Mouse (Mus musculus) forebrain, embryonic 10.5 days (tissue): ENCODE results near the gene Tlx2. TPM values are rescaled to one million over a fixed set of nuclear protein-coding genes. Genes with fewer than 3 reads are reported as not detected.

ENCODE experiments used
- DNase-seq: peaks from one replicate; pipeline ENCODE4 v3.0.0-alpha.2; 2017; ENCODE audit warnings: low spot score; ENCODE audit errors: extremely low spot score
- H3K27ac ChIP-seq: fragments of 300-500 bp; sonication (generic); 2 replicates; pipeline ENCODE4 v1.5.1; 2016; ENCODE audit warnings: mild to moderate bottlenecking
- H3K27me3 ChIP-seq: fragments of 300-500 bp; sonication (generic); 2 replicates; pipeline ENCODE4 v1.6.1; 2016; ENCODE audit warnings: mild to moderate bottlenecking; ENCODE audit not compliant: poor library complexity, severe bottlenecking
- H3K36me3 ChIP-seq: fragments of 300-500 bp; sonication (generic); replicated peaks from 2 replicates; pipeline ENCODE4 v1.6.1; 2016; ENCODE audit warnings: mild to moderate bottlenecking, moderate library complexity
- H3K4me1 ChIP-seq: fragments of 300-500 bp; sonication (generic); 2 replicates; pipeline ENCODE4 v1.6.1; 2016
- H3K4me3 ChIP-seq: fragments of 300-500 bp; sonication (generic); 2 replicates; pipeline ENCODE4 v1.5.1; 2016; ENCODE audit warnings: mild to moderate bottlenecking, moderate library complexity
- H3K9me3 ChIP-seq: fragments of 300-500 bp; sonication (generic); 2 replicates; pipeline ENCODE4 v1.6.1; 2016; ENCODE audit warnings: mild to moderate bottlenecking, moderate library complexity
- WGBS: fragments of 180-500 bp; shearing (Covaris S2); methylation state at CpG from one replicate; pipeline ENCODE4 v1.1.7; 2016; 5-methylcytosine and 5-hydroxymethylcytosine counted together
- polyA plus RNA-seq: library from polyadenylated mRNA; unstranded; fragments of >200 nt; fragmentation: Nextera tagmentation; extraction: Ambion mirVana; gene quantifications from 2 replicates; pipeline ENCODE4 v1.2.1, GENCODE M21; 2016

Tlx2 gene
- polyA plus RNA-seq, 1 experiment from 2014 or later: not detected

DNA sequence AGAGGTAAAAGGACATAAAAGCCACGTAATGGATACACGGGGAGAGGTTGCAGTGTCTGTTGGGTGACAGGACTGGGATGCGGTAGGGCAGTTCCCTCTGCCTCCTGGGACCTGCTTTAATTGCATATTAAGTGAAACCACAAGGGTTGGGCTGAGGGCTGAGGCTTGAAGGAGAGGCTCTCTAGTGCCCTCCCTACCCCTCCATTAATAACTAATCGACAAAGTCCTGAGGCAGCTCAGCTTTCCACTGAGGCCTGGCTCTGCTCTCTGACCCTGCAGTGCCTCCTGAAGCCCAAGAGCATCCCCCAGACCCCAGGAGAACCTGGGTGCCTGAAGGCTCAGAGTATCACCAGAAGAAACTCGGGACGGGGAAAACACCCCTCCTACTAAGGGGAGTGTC lies 14.4 kb upstream of the Tlx2 start:
- WGBS: 2% methylated on average over 6 of the region's 6 CpGs
- Histone ChIP-seq H3K4me3 (no peak overlapping the region), H3K9me3 (no peaks in the 10 kb centered on the region), H3K27ac (no peak overlapping the region), H3K4me1 (peaks cover 48% of the 10 kb centered on the region), H3K27me3 (peaks cover 86% of the 10 kb centered on the region), H3K36me3 (peaks cover 29% of the 10 kb centered on the region)
- DNase-seq: no peak

DNA sequence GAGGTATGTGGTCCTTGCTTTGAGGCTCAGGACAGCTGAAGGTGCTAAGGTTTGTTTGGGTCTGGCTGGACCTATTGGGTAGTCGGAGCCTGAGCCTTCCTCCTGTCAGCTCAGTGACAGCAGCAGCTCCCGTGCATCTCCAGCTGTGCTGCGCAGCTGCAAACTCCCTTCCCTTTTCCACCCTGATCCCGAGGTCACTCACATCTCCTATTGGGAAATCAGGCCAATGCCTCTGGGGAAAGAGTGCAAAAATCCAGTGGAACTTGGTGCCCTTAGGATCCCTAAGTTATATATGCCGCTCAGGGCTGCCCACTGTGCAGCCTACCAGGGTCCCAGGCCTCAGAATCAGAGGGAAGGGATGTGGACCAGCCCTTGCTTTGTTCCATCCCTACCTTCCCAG lies 13.4 kb upstream of the Tlx2 start:
- peaks cover 29% of the 10 kb centered on the region for H3K36me3 ChIP-seq
- no peak overlapping the region for H3K4me3 ChIP-seq
- no peaks in the 10 kb centered on the region for H3K9me3 ChIP-seq
- no peak overlapping the region for H3K27ac ChIP-seq
- peaks cover 77% of the 10 kb centered on the region for H3K27me3 ChIP-seq
- peaks cover 57% of the 10 kb centered on the region for H3K4me1 ChIP-seq
- no peak for DNase-seq
- WGBS: 10% methylated on average over 5 of the region's 5 CpGs

DNA sequence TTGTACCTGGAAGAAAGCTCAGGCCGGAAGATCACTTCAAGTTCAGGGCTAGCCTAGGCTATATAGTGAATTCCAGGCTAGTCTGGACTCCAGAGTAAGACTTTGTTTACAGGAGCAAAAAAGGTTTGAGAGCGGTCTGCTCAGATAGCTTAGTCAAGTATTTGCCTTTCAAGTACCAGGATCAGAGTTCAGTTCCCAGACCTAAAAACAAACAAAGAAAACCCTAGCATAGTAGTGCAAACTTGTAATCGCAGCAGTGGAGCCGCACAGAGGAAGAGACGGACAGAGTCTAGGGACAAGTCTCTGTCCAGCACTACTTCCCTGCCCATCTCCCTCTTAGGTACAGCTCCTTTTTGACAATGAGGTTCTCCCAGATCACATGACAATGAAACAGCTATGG lies 10.1 kb upstream of the Tlx2 start:
- DNase-seq: no peak
- no peak overlapping the region for H3K27ac ChIP-seq
- no peaks in the 10 kb centered on the region for H3K9me3 ChIP-seq
- H3K4me3 ChIP-seq: no peak overlapping the region
- 97% methylated on average over 5 of the region's 5 CpGs for WGBS
- H3K4me1 ChIP-seq: peaks cover 41% of the 10 kb centered on the region
- H3K36me3 ChIP-seq: peaks cover 29% of the 10 kb centered on the region
- H3K27me3 ChIP-seq: peaks cover 69% of the 10 kb centered on the region

GRCm38 (mm10) chr6:83078324-83078858 lies 8.3 kb upstream of the Tlx2 start:
- under 1% methylated on average over 46 of the region's 46 CpGs for WGBS

DNA sequence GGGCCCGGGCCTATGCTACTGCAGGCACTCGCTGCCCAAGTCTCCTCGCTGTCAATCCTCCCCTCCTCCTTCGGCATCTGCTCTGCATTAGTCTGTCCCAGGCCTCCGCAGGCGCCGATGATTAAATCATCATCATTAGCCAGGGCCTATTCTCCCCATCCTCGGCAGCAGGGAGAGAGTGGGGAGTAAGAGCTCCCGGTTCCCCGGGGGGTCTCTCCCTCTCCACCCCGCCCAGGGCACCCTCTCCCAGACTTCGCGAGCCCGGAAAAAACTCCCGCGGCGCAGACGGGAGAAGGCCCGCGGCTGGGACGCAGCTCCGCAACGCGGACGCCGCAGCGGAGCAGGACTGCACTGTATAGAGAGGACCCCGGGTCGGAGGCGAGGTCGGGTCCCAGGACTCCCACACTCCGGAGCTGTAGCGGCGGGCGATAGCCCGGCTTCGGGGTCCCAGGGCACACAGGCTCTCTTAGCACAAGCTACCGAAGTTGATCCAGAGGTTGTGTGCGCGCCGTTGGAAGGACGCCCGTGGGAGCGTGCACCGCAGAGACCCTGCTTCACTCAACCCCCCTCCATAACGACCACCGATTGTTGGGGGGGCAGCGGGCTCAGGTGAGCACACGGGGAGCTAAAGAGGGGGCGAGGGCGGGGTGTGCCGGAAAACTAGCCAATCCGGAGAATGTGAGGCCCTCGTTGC lies 7.7 kb upstream of the Tlx2 start, which contains the start of gene Pcgf1:
TSS of gene Pcgf1 (plus strand) at position 240 of the 694 bp plus-strand sequence.
- Histone ChIP-seq H3K4me3 (peak within 1 kb of the TSS; percentile 86), H3K27me3 (peaks cover 69% of the 10 kb centered on the region), H3K4me1 (peaks cover 26% of the 10 kb centered on the region), H3K9me3 (no peaks in the 10 kb centered on the region), H3K36me3 (peaks cover 29% of the 10 kb centered on the region), H3K27ac (peak within 1 kb of the TSS; percentile 96)
- WGBS: under 1% methylated on average over 54 of the region's 54 CpGs
- DNase-seq: peak; percentile 60

More at GRCm38 (mm10) chr6:83078324-83078858, 8.3 kb upstream of the Tlx2 start:
- peaks cover 69% of the 10 kb centered on the region for H3K27me3 ChIP-seq
- DNase-seq: peak; percentile 98
- peaks cover 29% of the 10 kb centered on the region for H3K36me3 ChIP-seq
- peak overlapping the region; percentile 96 for H3K27ac ChIP-seq
- peak overlapping the region; percentile 86 for H3K4me3 ChIP-seq
- H3K9me3 ChIP-seq: no peaks in the 10 kb centered on the region
- H3K4me1 ChIP-seq: peaks cover 28% of the 10 kb centered on the region

DNA sequence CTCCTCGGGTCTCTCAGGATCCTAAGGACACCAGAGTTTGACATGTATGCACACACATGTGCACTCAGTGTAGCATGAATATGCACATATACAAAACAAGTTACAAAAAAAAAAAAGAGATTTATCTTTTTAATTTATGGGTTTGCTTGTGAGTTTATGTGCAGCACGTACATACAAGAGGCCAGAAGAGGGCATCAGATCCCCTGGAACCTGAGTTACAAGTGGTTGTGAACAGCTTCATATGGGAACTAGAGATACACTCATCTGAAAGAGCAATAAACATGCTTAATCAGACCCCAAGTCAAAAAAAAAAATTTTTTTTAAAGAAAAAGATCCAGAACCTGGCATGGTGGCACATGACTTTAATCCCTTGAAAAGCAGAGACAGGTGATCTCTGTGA lies 4.9 kb upstream of the Tlx2 start:
- Histone ChIP-seq H3K4me3 (no peak overlapping the region), H3K27me3 (peaks cover 77% of the 10 kb centered on the region), H3K36me3 (peaks cover 3% of the 10 kb centered on the region), H3K4me1 (peaks cover 44% of the 10 kb centered on the region), H3K9me3 (no peaks in the 10 kb centered on the region), H3K27ac (no peak overlapping the region)
- WGBS: 20% methylated on average over 2 of the region's 2 CpGs
- no peak for DNase-seq

- DNase-seq: no peak
- H3K4me3 ChIP-seq: peak overlapping the region; percentile 36
- no peaks in the 10 kb centered on the region for H3K9me3 ChIP-seq
- WGBS: under 1% methylated on average over 24 of the region's 24 CpGs
- H3K4me1 ChIP-seq: peaks cover 35% of the 10 kb centered on the region
- no peaks in the 10 kb centered on the region for H3K36me3 ChIP-seq
- peaks cover 100% of the 10 kb centered on the region for H3K27me3 ChIP-seq
- H3K27ac ChIP-seq: no peak overlapping the region
Observed at GRCm38 (mm10) chr6:83071220-83071619, 1.1 kb upstream of the Tlx2 start.

DNA sequence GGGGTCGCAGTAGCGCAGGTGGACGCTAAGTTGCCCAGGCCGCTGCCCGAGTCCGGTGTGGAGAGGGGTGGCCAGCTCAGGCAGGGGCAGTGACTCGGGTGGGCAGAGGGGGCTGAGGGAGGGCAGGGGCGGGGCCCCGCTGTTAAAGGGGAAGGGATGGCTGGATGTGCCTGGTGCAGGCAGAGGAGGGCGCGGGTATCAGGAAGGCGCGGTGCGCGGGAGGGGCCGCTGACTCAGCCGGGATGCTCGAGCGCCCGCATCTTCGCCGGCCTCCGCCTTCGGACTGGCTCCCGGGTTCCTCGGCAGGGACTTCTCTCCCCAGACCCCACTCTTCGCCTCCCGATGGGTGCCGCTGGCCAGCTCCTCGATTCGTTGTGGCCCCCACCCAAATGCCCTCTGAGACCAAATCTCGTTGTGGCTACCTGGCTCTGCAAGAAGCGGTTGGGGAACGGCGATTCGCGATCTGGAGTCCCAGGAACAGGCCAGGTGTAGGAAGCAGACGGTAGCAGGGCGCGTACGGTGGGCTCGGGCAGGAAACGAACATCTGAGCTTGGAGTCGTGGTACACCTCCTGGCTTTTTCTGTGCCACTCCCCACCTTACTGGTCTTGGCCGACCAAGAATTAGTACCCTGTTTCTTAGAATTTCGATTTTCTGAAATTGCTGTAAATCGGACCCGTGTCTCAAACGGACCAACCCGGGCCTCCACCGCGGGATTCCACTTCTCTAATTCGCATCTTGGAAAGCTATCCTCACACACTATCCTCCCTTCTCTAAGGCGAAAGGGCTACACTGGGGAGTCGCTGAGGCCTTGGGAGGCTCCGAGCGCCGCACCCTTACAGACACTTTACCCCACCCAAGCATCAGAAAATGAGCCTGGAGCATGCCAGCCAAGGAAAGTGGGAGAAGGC lies 472 bp upstream of the Tlx2 start:
- under 1% methylated on average over 58 of the region's 58 CpGs for WGBS
- H3K27ac ChIP-seq: no peak overlapping the region
- peak; percentile 65 for DNase-seq

DNA sequence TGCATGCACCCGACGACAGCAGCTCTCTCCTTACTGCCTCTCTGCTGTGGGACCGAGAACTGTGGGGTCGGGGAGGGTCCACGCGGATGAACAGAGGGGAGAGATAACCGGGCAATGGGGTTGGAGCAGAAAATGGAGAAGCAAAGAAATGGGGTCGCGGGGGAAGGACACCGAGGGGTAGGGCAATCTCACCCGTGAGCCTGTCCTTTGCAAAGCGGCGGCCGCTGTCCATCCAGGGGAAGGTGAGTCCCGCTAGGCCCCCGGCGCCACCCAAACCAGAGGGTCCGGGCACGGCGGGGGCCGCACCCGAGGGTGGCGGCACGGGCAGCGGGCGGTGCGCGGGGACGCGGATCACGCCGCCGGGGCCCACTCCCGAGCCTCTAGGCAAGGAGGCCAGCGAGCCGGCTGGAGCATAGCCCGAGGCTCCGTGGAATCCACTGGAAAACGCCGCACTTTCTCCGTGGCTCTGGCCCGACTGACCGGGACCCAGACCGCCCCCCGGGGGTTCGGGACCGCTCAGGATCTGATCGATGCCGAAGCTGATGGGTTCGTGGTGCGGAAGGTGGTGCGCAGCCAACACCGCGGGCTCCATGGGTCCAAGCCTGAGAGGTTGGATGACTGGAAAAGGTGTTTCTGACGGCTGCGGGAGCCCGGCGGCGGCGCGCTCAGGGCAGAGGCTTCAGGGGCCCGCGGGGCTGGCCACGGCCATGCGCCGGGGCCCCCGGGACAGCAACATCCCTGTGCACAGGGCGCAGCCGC lies 426 bp downstream of the Tlx2 start:
- Histone ChIP-seq H3K36me3 (no peaks in the 10 kb centered on the region), H3K4me1 (peaks cover 36% of the 10 kb centered on the region), H3K27ac (no peak overlapping the region), H3K4me3 (peak overlapping the region; percentile 43), H3K27me3 (peaks cover 100% of the 10 kb centered on the region), H3K9me3 (no peaks in the 10 kb centered on the region)
- DNase-seq: peak; percentile 50
- under 1% methylated on average over 69 of the region's 69 CpGs for WGBS

More for the DNA sequence above, 472 bp upstream of the Tlx2 start:
- Histone ChIP-seq H3K9me3 (no peaks in the 10 kb centered on the region), H3K4me1 (peaks cover 35% of the 10 kb centered on the region), H3K27me3 (peaks cover 100% of the 10 kb centered on the region), H3K36me3 (no peaks in the 10 kb centered on the region), H3K4me3 (peak overlapping the region; percentile 43)

DNA sequence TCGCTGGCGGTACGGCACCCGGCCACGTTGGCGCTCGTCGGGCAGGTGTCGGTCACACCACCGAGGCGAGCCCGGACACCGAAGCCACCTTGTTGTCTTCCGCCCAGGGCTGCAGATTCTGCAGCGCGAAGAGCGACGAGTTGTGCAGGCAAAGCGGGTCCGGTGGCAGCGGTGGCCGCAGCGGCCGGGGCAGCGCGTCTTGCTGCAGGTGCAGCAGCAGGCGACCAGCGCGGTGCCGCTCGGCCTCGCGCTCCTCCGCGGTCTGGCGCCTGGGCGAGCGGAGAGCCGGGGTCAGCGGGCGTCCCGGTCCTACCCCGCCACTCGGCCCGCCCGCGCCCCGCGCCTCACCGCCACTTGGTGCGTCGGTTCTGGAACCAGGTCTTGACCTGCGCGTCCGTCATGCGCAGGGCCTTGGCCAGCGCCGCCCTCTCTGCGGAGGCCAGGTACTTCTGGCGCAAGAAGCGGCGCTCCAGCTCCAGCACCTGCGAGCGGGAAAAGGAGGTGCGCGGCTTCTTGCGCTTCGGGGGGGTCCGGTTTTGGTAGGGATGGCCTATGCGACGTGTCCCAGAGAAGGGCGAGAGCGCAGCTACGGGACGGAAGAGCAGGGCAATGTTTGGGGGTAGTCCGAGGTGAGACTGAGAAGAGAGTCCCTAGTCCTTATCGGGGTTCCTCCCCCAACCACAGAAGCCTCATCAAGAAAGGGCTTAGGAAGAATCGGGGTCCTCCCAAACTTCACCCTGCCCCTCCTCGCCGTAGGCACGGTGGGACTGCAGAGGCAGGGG lies 1.2 kb downstream of the Tlx2 start:
- no peak for DNase-seq
- Histone ChIP-seq H3K4me3 (peak overlapping the region; percentile 38), H3K4me1 (peaks cover 40% of the 10 kb centered on the region), H3K27me3 (peaks cover 100% of the 10 kb centered on the region), H3K36me3 (no peaks in the 10 kb centered on the region), H3K9me3 (no peaks in the 10 kb centered on the region), H3K27ac (no peak overlapping the region)
- WGBS: under 1% methylated on average over 81 of the region's 81 CpGs

DNA sequence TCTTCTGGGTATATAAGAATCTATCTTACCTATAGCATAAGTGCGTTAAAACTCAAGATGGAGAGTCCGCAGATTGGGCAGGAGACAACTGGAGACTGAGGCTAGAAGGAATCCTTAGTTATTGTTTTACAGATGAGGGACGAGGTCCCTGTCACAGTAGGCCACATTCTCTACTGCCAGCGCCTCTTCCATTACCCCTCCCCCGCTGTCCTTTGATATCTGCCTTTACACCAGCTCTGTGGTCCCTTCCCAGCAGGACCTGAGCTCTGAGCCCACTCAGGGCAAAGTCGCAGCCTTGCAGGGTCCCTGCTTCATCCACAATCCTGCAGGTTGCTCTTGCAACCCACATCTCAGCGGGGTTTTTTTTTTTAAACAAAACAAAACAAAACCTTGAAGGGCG lies 1.9 kb downstream of the Tlx2 start:
- Histone ChIP-seq H3K4me3 (peak overlapping the region; percentile 38; the same call in 1 of the 2 replicates), H3K4me1 (peaks cover 40% of the 10 kb centered on the region), H3K27me3 (peaks cover 100% of the 10 kb centered on the region), H3K9me3 (no peaks in the 10 kb centered on the region), H3K36me3 (no peaks in the 10 kb centered on the region), H3K27ac (no peak overlapping the region)
- no peak for DNase-seq
- 2% methylated on average over 8 of the region's 8 CpGs for WGBS
